Mouse (Mus musculus): ENCODE measurements around the gene Shank2.

Gene Shank2

DNA sequence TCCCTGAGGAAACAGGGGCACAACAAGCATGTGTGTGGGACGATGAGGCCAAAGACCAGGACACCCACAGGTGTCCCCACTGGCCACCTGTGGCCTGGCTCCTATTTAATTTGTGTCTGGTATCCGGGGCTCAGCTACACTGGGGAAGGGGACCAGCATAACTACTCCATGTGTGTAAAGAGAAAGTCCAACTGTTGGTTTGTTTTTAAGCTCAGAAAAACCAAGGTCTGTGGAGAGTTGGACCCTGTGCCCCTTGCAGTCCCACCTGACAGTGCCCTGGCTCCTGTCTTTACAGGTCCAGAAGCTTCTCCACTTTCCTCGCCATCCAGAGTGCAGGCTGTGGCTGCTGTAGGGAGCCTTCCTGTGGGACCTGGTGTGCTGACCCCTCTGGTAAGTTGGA is at the start of gene Shank2:
Gene Shank2, plus strand, starts transcription at position 301 of the 400 bp plus-strand sequence.
- no peak for DNase-seq (ENCODE audit: low read depth, low spot score)

DNA sequence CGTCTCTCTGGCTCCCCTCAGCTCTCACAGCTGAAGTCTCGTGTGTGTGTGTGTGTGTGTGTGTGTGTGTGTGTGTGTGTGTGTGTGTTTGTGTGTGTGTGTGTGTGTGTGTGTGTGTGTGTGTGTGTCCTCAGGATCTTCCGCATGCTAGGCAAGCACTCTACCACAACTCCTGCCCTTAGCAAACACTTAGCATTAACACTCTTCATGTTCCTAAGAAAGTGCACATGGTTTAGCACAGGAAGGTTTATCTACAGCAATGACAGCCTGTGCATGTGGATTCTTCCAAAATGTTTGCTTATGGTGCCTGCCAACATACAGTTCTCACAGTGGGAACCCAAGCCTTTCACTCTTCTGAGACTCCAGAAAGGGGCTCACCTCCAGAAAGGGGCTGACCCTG is 49.6 kb upstream of the Shank2 start:
- DNase-seq (ENCODE audit: low read depth, low spot score), result no peak

DNA sequence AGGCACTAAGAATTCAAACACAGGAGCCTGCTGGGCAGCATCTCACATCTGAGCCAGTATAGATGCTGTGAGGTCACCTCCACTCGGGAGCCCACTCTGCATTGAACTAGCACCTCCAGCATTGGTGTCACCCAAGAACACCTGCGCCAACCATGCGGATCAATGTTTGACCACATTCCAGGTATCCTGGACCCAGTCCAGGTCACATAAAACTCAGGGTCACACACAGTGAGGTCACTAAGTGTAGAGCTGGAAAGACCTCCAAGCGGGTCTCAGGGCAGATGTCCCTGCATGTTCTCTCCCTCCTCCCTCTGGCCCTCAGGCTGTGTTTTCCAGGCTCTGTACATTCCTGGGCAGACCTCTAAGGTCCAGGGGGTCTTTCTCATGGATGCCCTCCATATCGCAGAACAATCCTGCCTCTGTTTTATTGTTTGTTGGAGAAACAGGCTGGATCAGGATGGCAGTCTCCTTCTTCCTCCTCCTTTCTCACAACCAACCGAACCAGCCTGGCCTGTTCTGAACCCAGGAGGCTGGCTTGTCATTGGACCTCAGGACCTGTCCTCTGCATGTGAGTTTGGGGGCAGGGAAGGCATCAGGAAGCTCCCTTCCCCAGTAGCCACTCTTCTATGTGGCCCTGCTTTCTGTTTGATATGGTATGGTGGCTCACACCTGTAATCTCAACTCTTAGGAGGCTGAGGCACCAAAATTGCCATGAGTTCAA is 45.0 kb upstream of the Shank2 start:
- no peak for DNase-seq (ENCODE audit: low read depth, low spot score)

DNA sequence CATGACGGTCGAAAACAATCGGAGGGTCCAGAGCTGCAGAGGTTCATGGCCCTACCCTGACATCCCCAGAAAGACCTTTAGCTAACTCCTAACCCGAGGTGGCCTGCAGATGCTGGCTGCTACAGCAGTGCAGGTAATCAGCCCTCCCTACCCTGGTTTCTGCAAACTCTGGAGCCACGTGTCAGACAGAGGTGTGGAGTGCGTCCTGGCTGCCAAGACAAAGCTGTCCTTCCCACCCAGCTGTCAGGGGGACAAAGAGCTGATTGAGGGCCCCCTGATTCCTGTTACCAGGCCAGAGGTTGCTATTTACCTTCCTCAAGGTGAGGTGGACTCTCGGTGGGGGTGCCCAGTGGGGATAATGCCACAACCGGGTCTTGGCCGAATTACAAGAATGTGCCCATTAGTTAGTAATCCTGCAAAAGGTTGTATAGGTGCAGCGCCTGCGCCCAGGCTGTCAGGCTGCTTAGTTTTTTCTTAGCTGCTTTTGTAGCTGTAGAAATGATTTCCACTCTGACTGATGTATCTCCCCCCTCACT is 43.6 kb upstream of the Shank2 start:
- no peak for DNase-seq (ENCODE audit: low read depth, low spot score)

DNA sequence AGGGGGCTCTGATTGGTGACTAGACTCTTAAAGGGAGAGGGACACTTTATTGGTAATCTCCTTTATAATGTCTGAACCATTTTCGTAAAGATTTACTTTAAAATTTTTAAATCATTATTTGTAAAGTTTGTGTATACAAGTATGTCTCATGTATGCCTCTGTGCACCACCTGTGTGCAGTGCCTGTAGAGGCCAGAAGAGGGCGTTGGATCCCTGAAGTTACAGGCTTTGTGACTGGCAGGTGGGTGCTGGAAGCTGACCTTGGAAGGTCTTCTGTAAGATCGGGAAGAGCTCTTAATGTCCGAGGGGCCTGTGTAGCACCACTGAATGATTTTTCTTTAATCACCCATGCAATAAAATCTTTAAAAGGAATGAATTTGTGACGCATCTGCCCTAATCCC is 37.9 kb upstream of the Shank2 start:
- no peak for DNase-seq (ENCODE audit: low read depth, low spot score)

DNA sequence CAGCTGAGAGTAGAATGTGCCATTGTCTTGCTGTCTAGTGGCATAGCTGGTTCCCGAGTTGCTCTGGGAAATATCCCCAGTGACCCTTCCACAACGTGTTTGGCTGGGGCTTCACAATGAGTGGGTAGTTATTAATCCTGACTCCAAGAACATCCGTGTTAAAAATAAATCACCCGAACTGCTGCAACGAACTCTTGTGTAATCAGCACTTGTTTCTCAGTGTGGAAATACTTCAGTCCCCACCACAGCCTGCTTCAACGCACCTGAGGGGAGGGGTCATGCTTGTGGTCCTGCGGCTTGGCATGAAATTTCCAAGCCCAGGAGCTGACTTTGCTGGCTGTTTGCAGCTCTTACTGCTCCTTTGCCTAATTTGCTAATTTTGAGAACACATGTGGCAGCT is 35.1 kb upstream of the Shank2 start:
- no peak for DNase-seq (ENCODE audit: low read depth, low spot score)

DNA sequence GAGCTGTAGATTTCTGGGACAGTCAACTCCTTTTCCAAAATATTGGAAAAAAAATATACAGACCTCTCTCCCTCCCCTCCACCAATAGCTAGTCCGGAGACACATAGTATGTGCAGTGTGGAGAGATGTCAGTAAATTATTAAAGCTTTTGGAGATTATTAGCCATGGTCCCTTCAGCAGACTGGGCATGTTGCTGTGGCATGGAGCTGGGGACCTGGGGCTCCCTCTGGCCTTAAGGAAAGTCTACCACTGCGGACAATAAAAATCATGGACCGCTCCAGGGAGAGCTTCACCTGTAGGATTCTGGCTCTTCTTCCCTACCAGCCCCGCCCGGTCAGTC is 24.3 kb upstream of the Shank2 start:
- DNase-seq (ENCODE audit: low read depth, low spot score), result no peak

DNA sequence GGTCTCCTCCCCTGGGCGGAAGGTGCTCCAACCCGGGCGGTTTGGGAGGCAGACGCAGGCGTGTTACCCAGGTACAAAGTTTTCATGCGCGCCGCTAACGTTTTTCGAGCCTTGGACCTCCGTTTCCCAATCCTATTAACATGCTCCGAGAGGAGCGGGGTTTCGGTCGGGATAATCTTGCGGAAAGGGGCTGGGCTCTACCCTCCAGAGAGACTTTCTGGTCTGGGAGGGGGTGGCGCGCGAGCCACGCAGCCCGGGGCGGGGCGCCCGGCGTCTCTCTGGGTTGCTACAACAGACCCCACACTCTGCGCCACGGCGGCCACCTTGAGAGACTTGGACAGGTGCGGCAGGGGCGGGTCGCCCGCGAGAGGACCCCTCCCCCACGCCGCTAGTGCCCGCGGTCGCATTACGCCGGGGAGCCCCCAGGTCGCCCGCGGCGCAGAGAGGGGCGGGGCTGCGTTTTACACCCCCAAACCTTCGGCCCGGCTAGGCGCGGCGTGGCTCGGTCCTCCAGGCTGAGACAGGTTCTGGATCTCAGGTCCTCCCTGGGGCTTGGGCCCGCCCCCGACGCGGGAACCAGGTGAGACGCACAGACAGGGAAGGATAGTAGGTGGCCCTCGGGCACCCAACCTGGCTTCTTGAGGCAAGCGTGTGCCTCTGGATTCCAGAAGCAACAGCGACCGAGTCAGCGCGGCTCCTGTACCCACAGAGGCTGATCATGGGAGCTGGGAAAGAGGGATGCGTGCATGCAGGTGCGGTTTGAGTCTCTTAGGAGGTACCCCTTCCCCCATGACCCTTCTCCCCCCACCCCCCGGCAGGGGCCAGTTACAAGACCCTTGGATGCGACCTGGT is 23.7 kb upstream of the Shank2 start:
- DNase-seq (ENCODE audit: low read depth, low spot score), result no peak

DNA sequence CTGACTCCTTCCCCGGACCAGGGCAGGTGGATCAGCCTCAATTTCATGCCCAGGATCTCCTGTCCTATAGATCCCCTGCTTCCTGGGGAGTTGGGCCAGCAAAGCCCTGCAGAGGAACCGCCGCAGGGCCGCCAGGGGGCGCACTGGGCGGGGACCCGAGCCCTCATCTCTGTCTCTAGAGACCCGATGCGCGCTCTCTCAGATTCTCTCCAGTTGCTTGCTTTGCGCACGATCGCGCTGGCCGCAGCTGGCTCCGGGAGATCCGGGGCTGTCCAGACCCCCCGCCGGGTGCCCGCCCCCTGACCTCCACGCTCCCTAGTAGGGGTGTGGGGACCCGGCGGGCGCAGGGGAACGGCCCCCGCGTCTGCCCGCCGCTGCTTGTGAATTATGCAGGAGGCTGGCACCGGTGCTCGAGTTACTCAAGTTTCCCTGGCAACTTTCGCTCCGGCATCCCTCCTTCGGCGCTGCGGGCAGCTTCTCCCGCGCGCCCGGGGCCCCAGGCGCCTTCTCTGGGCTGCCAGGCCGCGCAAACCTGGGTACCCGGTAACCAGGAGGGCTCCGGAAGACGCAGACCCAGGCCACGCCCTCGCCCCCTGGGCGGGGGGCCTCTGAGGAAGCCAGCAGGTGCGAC is 22.9 kb upstream of the Shank2 start:
- peak; percentile 27 for DNase-seq (ENCODE audit: low read depth, low spot score)

DNA sequence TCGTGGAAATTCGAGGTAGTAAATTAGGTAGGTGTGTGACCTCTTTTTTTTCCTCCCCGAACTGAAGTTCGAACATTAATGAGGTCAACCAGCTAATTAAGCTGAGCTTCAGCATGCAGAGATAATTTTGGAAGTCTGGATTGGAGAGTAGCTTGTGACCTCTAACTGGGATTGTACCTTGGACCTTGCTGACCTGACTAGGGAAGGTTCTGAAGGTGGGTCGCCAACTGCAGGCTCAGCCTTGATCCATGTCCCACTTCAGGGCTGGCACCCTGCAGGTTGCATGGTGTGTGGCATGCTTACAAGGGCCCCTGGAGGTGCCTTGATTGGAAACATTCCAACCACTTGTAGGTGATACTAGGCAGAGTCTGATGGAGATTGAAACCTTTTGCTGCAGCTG is 21.7 kb upstream of the Shank2 start:
- DNase-seq (ENCODE audit: low read depth, low spot score), result no peak

DNA sequence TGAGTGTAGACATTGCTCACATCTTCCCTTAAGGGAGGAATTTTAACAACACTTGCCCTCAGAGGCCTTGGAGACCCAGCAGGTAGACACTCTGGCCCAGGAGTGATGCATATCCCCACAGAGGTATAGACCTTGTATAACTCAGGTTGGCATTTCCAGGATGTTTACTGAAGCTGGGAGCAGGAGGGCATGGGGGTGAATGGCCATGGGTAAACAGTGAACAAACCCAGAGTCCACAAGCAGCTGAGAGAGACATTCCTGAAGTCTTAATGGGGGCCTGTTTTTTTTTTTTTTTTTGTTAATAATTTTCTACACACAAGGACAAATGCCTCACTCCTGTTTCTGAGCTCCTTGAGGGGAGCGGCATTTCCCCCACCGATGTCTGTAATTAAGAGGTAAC is 15.4 kb upstream of the Shank2 start:
- DNase-seq (ENCODE audit: low read depth, low spot score), result no peak

DNA sequence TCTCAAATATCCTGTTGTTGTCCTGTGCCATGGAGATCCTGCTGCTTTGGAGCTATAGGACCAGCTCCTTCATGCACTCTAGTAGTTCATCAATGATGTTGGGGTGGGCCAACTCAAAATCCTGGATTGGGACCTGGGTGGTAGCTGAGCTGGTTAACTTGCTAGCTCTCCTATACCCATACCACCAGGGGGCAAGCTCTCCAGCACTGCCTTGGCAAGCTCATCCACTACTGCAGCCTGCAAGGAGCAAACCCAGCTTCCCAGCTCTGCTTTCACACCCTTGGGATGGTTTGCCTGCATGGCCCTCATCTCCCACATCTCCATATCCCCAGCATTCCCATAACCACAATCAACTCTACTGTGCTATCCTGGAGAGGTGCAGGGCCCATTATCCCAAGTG is 10.6 kb upstream of the Shank2 start:
- DNase-seq (ENCODE audit: low read depth, low spot score), result no peak

DNA sequence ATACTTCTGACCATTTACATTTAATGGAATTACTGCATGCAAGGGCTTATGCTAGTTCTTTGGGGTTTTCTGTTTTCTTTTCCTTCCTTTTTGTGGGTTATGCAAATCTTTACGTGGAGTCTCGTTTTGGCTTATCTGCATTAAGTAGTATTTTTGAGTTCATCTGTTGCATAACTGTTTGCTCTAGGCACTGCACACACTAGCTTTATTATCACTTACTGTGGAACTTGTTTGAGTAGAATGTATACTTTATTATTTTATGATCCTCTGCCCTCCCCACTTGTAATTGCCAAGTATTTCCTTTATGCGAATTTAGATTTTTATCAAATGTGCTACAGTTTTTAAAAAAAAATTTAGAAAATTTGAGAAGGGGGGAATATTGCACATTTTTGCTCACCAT is 2.7 kb upstream of the Shank2 start:
- DNase-seq (ENCODE audit: low read depth, low spot score), result no peak

DNA sequence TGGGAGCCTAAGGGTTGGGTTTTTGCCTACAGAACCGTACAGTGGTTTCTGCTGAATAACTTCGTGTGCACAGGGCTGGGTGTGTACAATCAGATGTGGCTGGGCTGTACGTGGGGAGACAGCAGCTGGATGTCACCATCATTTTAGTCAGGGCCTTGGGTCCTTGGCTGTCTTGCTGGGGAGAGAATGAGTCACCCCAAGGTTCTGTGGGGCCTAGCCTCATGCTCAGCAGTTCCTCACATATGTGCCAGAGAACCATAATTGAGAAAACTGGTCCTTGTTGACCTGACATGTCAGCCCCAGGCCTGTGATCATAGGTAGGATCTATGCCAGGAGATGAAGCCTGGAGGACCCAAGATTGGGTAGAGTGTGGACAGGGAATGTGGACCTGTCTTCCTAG is 1.7 kb downstream of the Shank2 start:
- no peak for DNase-seq (ENCODE audit: low read depth, low spot score)

DNA sequence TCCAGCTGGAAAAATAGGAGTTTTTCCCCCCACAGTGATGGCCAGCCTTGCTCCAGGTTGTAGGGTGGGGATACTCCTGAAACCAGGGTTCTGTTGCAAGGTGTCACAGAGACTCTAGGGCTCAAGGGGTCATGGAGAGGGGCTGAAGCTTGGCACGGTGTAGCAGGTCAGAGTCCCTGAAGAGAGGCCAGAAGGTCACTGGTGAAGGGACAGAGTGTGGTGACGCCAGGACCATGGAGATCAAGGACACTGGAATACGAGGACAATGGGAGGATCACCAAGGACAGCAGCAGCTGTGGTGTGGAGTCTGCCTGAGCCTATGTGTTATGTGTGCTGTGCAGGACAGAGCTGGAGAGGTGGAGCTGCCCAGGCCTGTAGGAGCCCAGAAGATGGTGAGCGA is 6.4 kb downstream of the Shank2 start:
- no peak for DNase-seq (ENCODE audit: low read depth, low spot score)

DNA sequence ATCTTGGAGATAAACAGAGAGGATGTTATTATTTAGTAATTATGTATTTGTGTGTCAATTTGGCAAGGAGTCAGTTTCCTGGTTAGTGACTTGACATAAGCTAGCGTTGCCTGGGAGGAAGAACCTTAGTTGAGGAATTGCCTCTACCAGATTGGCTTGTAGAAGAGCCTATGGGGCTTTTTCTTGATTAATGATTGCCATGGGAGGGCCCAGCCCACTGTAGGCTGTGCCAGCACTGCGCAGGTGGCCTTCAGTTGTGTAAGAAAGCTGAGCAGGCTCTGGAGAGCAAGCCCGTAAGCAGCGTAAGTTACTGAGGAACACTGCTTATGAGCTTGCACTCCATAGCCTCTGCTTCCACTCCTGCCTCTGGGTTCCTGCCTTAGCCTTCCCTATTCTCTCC is 7.3 kb downstream of the Shank2 start:
- DNase-seq (ENCODE audit: low read depth, low spot score), result no peak

DNA sequence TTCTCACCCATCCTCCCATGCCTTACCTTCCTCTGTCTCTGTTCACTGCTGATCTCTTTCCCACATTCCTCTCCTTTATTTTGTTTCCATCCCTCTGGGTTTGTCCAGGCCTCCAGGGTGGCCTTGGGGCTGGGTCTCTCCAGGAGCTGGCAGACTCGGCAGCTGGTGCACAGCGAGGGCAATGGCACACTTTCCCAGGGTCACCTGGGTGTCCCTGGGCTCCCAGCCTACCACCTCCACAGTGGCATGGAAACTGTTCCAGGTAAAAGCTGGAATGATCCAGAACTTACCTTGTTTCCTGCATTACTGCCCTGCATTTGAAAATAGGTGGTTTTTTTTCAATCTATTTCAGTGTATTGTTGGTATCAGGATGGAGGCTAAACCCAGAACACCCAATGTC is 12.8 kb downstream of the Shank2 start:
- no peak for DNase-seq (ENCODE audit: low read depth, low spot score)

DNA sequence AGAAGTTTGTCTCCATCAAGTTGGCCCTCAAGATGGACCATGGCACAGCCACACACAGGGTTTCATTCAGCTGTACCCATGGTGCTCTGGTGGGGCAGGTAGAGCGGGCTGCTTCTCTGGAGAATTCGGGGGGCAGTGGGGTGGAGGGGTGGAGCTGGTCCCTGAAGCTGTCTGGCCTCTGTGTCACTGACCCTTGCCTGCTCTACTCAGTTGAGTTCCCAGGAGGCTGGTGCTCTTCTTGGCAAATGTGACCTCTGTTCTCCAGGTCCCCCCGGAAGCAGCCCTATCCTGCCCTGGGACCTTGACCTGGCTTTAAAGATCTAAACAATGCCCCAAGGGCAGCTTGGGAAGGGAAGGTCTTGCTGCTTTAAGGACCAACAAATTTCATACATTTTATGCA is 20.1 kb downstream of the Shank2 start:
- no peak for DNase-seq (ENCODE audit: low read depth, low spot score)

DNA sequence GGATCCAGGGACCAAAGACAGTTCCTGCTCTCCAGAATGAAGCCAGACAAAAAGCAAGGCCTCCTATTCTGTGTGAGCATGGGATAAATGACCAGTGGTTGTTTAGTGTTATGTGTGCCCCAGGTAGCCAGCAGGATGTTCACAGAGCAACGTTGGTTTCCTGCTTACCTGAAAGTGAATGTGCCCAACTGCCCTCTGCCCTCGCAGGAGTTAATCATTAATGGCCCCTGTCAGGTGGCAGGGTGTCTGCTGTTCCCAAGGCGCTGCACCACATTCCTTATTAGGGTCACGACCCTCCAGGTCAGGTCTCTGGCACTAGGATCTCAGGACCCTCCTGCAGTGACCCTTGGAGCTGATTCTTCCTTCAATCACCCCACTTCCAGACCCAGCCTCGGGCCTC is 21.0 kb downstream of the Shank2 start:
- no peak for DNase-seq (ENCODE audit: low read depth, low spot score)

DNA sequence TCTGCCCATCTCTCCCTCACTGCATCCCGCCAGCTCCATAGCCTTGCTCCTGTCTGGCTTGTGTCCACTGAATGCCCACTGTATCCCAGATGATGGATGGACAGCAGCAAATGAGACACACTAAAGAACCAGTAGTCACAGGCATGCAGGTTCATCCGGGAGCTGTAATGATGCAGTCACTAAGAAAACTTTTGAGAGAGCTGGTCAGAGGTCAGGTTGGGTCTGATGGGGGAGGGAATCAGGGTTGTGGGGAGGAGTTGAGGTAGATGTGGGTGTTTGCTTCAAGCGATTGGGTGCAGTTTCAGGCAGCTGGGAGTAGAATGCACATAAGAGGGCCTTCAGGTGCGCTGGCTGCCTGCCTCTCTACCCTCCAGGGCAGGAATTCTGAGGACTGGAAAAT is 21.8 kb downstream of the Shank2 start:
- no peak for DNase-seq (ENCODE audit: low read depth, low spot score)

DNA sequence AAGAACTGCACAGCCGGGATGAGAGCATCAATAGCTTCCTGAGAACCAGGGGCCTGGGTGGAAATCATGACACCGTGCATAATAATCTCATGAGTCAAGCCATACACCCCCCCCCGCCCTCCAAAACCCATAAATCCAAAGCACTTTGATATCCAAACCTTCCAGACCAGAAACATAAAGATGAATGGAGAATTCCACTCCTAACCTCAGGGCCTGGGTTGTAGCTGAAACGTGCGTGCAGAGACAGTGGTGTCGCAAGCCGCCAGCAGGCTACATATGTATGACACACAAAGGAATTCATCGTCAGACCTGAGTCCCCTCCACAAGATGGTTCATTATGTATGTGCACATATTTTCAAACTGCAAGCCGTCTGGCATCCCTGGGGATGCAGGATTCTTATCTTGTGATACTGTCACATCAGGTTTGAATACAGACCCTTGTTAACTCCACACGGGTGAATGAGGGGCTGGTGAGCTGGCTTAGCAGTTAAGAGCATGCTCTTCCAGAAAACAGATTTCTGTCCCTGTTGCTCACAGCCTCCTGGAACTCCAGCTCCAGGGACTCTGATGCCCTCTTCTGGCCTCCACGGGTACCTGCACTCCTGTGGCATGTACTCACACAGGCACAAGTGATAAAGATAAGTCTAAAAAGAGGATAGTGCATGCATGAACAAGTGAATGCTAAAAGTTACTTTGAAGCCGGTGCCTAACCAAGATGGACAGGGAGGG is 24.5 kb downstream of the Shank2 start:
- no peak for DNase-seq (ENCODE audit: low read depth, low spot score)

DNA sequence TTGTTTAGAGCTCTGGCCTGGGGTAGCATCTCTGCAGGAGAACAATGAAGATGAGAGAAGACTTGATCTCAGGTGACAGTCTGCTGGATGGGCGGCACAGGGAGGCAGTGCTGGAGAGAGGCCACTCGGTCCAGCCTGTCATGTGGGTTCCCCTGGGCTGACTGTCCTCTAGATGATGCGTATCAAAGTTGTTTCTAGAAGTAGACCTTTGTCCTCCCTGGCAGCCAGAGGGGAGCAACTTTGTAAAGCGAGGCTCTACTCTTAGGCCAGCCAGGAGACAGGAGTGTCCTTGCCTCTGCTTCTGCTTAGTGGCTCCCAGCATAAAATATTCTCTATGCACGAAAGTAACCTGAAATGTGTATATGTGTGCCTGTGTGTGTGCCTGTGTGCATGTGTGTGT is 27.5 kb downstream of the Shank2 start:
- DNase-seq (ENCODE audit: low read depth, low spot score), result no peak
